Mouse (Mus musculus) testis, adult 2 months (tissue): ENCODE data around the gene Coa4.

Experiments
- CTCF ChIP-seq: fragments of 200-500 bp; IDR thresholded peaks from 2 replicates; pipeline ENCODE4 v1.5.1; 2012; ENCODE audit warnings: low read depth, mild to moderate bottlenecking, inconsistent platforms, low read length, moderate library complexity; ENCODE audit not compliant: control insufficient read depth, insufficient read depth, insufficient replicate concordance
- POLR2A ChIP-seq: fragments of 200-500 bp; IDR thresholded peaks from 2 replicates; pipeline ENCODE4 v1.6.1; 2012; ENCODE audit warnings: low read depth, mild to moderate bottlenecking, inconsistent platforms, low read length, moderate library complexity; ENCODE audit not compliant: control insufficient read depth

DNA sequence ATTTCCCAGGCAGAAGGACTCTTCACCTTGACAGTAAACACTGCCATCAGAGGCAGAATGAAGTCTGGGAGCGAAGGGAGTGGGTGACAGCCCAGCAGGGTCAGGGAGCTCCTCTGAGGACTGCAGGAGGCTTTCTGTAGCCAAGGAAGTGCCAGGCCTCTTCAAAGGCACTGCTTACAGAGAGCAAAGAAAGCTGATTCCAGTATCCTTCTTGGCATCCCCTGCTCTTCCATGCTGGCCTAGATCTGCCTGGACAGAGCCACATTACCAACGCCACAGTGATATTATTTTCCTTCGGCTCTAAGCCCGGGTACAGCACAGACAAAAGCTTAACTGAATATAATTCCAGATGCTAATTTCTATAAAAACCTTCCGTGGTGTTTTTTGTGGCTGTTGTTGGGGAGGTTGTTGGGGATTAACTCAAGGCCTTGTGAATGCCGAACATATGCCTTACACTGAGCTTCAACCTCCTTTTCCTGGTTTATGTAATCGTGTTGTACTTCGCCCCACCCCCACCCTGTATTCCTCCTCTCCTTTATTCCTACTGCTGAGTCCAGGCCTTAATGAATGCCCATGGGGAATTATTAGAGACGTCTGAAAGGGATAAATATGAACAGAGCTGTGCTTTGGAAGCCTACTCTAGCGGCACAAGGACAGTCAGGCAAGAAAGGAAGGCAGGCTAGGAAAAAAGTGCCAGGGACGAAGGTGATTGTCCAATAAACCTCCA, 25.2 kb downstream of the Coa4 start:
- TF ChIP-seq CTCF (no peak), POLR2A (no peak)
